Mouse (Mus musculus) MEL (cell line): ENCODE measurements at regions not wholly inside any gene's neighbourhood (a gene's known extent, or its start where the extent isn't known, plus 50 kb on each side); places are given as distances from the start of the nearest gene placed in this dataset.

ENCODE experiments used
- DNase-seq: peaks from one replicate; pipeline ENCODE4 v3.0.0; 2011; ENCODE audit warnings: low read depth, low spot score
- H3K27ac ChIP-seq: 2 replicates; pipeline ENCODE4 v1.5.1; 2012; ENCODE audit warnings: low read depth, mild to moderate bottlenecking, control low read depth, low read length, moderate library complexity; ENCODE audit not compliant: control insufficient read depth
- H3K27me3 ChIP-seq, 2 experiments: fragments of 150-350 bp in 1 of 2; sonication (generic) in 1 of 2; 2 replicates each; pipeline ENCODE4 v1.6.1; 2012; ENCODE audit warnings: low read length in 2 of 2, mild to moderate bottlenecking in 2 of 2, improper control_type of control experiment in 1 of 2, moderate library complexity in 1 of 2; ENCODE audit not compliant: insufficient read depth in 2 of 2, control insufficient read depth in 1 of 2
- H3K36me3 ChIP-seq, 2 experiments: 2 replicates each; pipeline ENCODE4 v1.6.1; 2012 to 2014; ENCODE audit warnings: low read length in 2 of 2, improper control_type of control experiment in 1 of 2, inconsistent platforms in 1 of 2, mild to moderate bottlenecking in 1 of 2; ENCODE audit not compliant: insufficient read depth in 2 of 2, control insufficient read depth in 1 of 2
- H3K4me1 ChIP-seq, 2 experiments: fragments of 150-350 bp in 1 of 2; sonication (generic) in 1 of 2; 2 replicates each; pipeline ENCODE4 v1.6.1; 2012; ENCODE audit warnings: low read length in 2 of 2, improper control_type of control experiment in 1 of 2, mild to moderate bottlenecking in 1 of 2; ENCODE audit not compliant: insufficient read depth in 2 of 2, control insufficient read depth in 1 of 2
- H3K4me3 ChIP-seq, 2 experiments: fragments of 150-350 bp in 1 of 2; sonication (generic) in 1 of 2; 2 replicates each; pipeline ENCODE4 v1.5.1; 2012; ENCODE audit warnings: low read depth in 2 of 2, low read length in 2 of 2, mild to moderate bottlenecking in 2 of 2, moderate library complexity in 2 of 2, control low read depth in 1 of 2, improper control_type of control experiment in 1 of 2; ENCODE audit not compliant: control insufficient read depth in 1 of 2, insufficient read depth in 1 of 2
- H3K79me2 ChIP-seq: 2 replicates; pipeline ENCODE4 v1.6.1; 2012; ENCODE audit warnings: mild to moderate bottlenecking, low read length, moderate library complexity; ENCODE audit not compliant: control insufficient read depth, poor library complexity, insufficient read depth
- H3K9ac ChIP-seq: 2 replicates; pipeline ENCODE4 v1.6.1; 2012; ENCODE audit warnings: low read depth, mild to moderate bottlenecking, control low read depth, low read length, moderate library complexity; ENCODE audit not compliant: control insufficient read depth, poor library complexity, severe bottlenecking
- H3K9me3 ChIP-seq: fragments of 150-350 bp; sonication (generic); replicated peaks from 2 replicates; pipeline ENCODE4 v1.6.1; 2012; ENCODE audit warnings: mild to moderate bottlenecking, low read length, improper control_type of control experiment, moderate library complexity; ENCODE audit not compliant: insufficient read depth
- CHD2 ChIP-seq: IDR thresholded peaks from 2 replicates; pipeline ENCODE4 v1.6.1; 2011; ENCODE audit warnings: low read length, improper control_type of control experiment
- E2F4 ChIP-seq: IDR thresholded peaks from 2 replicates; pipeline ENCODE4 v1.6.1; 2011; ENCODE audit warnings: low read depth, low read length, improper control_type of control experiment, borderline replicate concordance
- GATA1 ChIP-seq: IDR thresholded peaks from 2 replicates; pipeline ENCODE4 v1.6.1; 2011; ENCODE audit warnings: low read depth, low read length, improper control_type of control experiment
- HCFC1 ChIP-seq: IDR thresholded peaks from 2 replicates; pipeline ENCODE4 v1.6.1; 2012; ENCODE audit warnings: low read depth, mild to moderate bottlenecking, inconsistent platforms, low read length, improper control_type of control experiment, moderate library complexity
- MEF2A ChIP-seq: IDR thresholded peaks from 2 replicates; pipeline ENCODE4 v1.6.1; 2014; ENCODE audit warnings: low read depth, mild to moderate bottlenecking, inconsistent platforms, low read length, improper control_type of control experiment; ENCODE audit not compliant: poor library complexity, insufficient replicate concordance, severe bottlenecking; ENCODE audit errors: extremely low read depth
- MXI1 ChIP-seq: IDR thresholded peaks from 2 replicates; pipeline ENCODE4 v1.6.1; 2011; ENCODE audit warnings: mild to moderate bottlenecking, low read depth, low read length, improper control_type of control experiment
- MYC ChIP-seq: IDR thresholded peaks from 2 replicates; pipeline ENCODE4 v1.6.1; 2011; ENCODE audit warnings: low read depth, mild to moderate bottlenecking, low read length, improper control_type of control experiment, moderate library complexity
- NELFE ChIP-seq: IDR thresholded peaks from 2 replicates; pipeline ENCODE4 v1.6.1; 2011; ENCODE audit warnings: low read depth, low read length, improper control_type of control experiment
- NRF1 ChIP-seq: IDR thresholded peaks from 2 replicates; pipeline ENCODE4 v1.6.1; 2014; ENCODE audit warnings: low read depth, mild to moderate bottlenecking, inconsistent platforms, low read length, improper control_type of control experiment, moderate library complexity; ENCODE audit not compliant: poor library complexity, insufficient read depth, severe bottlenecking
- POLR2A ChIP-seq, 2 experiments: IDR thresholded peaks; 2 replicates each; pipeline ENCODE4 v1.6.1; 2011 to 2012; ENCODE audit warnings: low read length in 2 of 2, mild to moderate bottlenecking in 2 of 2, control low read depth in 1 of 2, improper control_type of control experiment in 1 of 2, low read depth in 1 of 2, moderate library complexity in 1 of 2; ENCODE audit not compliant: control insufficient read depth in 1 of 2, insufficient read depth in 1 of 2, poor library complexity in 1 of 2
- POLR2AphosphoS2 ChIP-seq: IDR thresholded peaks from 2 replicates; pipeline ENCODE4 v1.6.1; 2011; ENCODE audit warnings: low read length, improper control_type of control experiment
- POLR2AphosphoS5 ChIP-seq: IDR thresholded peaks from 2 replicates; pipeline ENCODE4 v1.6.1; 2012; ENCODE audit warnings: low read depth, borderline replicate concordance, mild to moderate bottlenecking, inconsistent platforms, low read length, moderate library complexity, mixed read lengths
- RCOR1 ChIP-seq: IDR thresholded peaks from 2 replicates; pipeline ENCODE4 v1.6.1; 2012; ENCODE audit warnings: low read depth, mild to moderate bottlenecking, inconsistent platforms, low read length, improper control_type of control experiment
- TCF12 ChIP-seq: IDR thresholded peaks from 2 replicates; pipeline ENCODE4 v1.6.1; 2014; ENCODE audit warnings: low read depth, mild to moderate bottlenecking, inconsistent platforms, low read length, improper control_type of control experiment, moderate library complexity
- USF1 ChIP-seq: IDR thresholded peaks from 2 replicates; pipeline ENCODE4 v1.6.1; 2014; ENCODE audit warnings: low read depth, mild to moderate bottlenecking, inconsistent platforms, low read length, improper control_type of control experiment, moderate library complexity
- ZC3H11A ChIP-seq: IDR thresholded peaks from 2 replicates; pipeline ENCODE4 v1.6.1; 2012; ENCODE audit warnings: low read depth, mild to moderate bottlenecking, inconsistent platforms, low read length, improper control_type of control experiment
- ZKSCAN1 ChIP-seq: IDR thresholded peaks from 2 replicates; pipeline ENCODE4 v1.6.1; 2012; ENCODE audit warnings: low read depth, mild to moderate bottlenecking, inconsistent platforms, low read length, improper control_type of control experiment, moderate library complexity

- TF ChIP-seq POLR2A (IDR thresholded peaks at IDR 0.05; ENCODE audit: control insufficient read depth in 1 of 2, insufficient read depth in 1 of 2, low read depth in 1 of 2, low read length in 2 of 2, poor library complexity in 1 of 2) (no peak), MEF2A (no peak)
These were observed 108.0 kb downstream of the Areg start (continued) for GRCm38 (mm10) chr5:91247444-91247843.

GRCm38 (mm10) chr5:91261895-91262294 is 122.5 kb downstream of the Areg start:
- no peaks in the 10 kb centered on the region for H3K79me2 ChIP-seq
- no peaks in the 10 kb centered on the region for H3K9me3 ChIP-seq
- TF ChIP-seq MEF2A (no peak), HCFC1 (no peak), MYC (no peak), E2F4 (no peak), POLR2AphosphoS2 (no peak), NRF1 (no peak), CHD2 (no peak), RCOR1 (no peak), POLR2AphosphoS5 (no peak), ZC3H11A (no peak), GATA1 (no peak), ZKSCAN1 (no peak)
- H3K36me3 ChIP-seq: no peaks in the 10 kb centered on the region
- H3K27me3 ChIP-seq: no peaks in the 10 kb centered on the region; a peak in 1 of 4 replicates
- H3K4me3 ChIP-seq: no peak overlapping the region
- no peaks in the 10 kb centered on the region for H3K4me1 ChIP-seq
- no peak overlapping the region for H3K9ac ChIP-seq
- no peak for DNase-seq
- H3K27ac ChIP-seq: no peak overlapping the region

- DNase-seq: no peak
- Histone ChIP-seq H3K27ac (no peak overlapping the region), H3K9ac (no peak overlapping the region), H3K27me3 (no peaks in the 10 kb centered on the region; a peak in 1 of 4 replicates), H3K79me2 (no peaks in the 10 kb centered on the region), H3K9me3 (no peaks in the 10 kb centered on the region), H3K4me1 (no peaks in the 10 kb centered on the region), H3K4me3 (no peak overlapping the region), H3K36me3 (no peaks in the 10 kb centered on the region)
- no peak for TF ChIP-seq MXI1
- no peak for TF ChIP-seq GATA1
- TF ChIP-seq TCF12: no peak
- no peak for TF ChIP-seq POLR2AphosphoS5
- TF ChIP-seq ZC3H11A: no peak
- no peak for TF ChIP-seq NRF1
- no peak for TF ChIP-seq USF1
- TF ChIP-seq CHD2: no peak
- no peak for TF ChIP-seq NELFE
- TF ChIP-seq, all 39 proteins: peak for 0
These were observed 123.1 kb downstream of the Areg start for GRCm38 (mm10) chr5:91262526-91262925.
